Mouse (Mus musculus) right cerebral cortex, adult 18-20 months (tissue): ENCODE measurements around the gene Tubb4b.

Experiments
- DNase-seq: peaks from one replicate; pipeline ENCODE4 v3.0.0; 2022; ENCODE audit warnings: mixed read lengths

Gene Tubb4b

DNA sequence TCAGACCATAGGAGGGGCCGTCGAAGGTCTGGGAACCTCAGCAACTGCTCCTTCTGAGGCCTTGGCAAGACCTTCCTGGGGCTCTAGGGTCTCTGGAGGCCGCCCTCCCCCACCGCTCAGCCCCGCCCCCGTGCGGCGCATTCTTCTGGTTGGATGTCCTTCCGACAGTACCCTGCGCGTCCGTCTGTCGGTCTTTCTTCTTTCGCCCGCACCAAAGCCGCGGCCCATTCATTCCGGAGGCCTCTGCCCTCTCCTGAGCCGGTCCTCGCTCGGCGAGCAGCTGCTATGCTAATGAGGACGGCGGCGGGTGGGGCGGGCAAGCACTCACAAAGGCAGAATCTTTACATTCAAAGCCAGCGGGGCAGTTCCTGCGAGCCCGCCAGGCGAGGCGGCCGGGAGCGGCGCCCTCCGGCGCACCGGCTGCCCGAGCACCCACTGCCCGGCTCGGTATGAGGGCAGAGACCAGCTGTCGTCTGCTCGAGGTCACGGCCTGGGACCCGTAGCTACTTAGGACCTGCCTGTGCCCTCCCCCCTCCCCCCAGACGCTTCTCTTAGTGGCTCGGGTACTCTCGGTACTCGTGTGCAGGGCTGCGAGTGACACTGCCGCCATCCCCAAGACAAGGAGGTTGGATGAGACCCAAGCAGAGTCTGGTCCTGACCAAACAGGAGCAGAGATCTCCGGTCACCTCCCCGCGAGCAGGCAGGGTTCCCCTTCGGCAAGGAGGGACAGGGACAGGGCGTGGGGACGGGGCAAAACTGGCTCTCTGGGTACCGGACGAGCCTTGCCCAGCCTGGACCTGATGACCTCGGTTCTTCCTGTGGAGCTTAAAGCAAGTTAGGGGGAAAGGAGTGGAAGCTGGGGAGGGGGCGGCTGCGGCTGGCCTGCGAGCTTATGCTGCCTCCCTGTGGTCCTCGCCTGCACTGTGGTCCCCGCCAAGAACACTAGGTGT is 38.6 kb downstream of the Tubb4b start:
- no peak for DNase-seq

- DNase-seq: no peak
These were observed 40.0 kb downstream of the Tubb4b start for GRCm38 (mm10) chr2:25184496-25184895.

- DNase-seq: no peak
These were observed 41.2 kb downstream of the Tubb4b start for GRCm38 (mm10) chr2:25183336-25183735.

DNA sequence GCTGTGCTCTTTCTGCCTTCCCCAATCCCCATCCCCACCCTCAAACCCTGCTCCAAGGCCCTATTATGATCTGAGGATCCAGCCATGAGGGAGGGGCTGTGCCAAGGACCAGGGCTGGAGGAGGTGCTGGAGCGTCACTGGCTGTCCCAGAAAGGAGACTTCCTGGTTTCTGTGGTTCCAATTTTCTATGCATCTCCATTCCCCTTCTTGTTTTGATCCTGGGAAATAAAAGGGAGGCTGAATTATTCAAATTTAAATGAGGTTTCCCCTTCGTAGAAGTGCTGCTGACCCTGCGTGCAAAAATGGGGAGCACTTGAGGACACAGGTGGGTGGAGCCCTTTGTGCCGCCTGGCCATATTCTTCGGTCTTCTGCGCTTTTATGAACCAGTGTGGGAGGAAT is 41.8 kb downstream of the Tubb4b start:
- DNase-seq: no peak

GRCm38 (mm10) chr2:25181891-25182397 is 42.6 kb downstream of the Tubb4b start:
- DNase-seq: no peak

GRCm38 (mm10) chr2:25180973-25181890 is 43.3 kb downstream of the Tubb4b start:
- DNase-seq: no peak

DNA sequence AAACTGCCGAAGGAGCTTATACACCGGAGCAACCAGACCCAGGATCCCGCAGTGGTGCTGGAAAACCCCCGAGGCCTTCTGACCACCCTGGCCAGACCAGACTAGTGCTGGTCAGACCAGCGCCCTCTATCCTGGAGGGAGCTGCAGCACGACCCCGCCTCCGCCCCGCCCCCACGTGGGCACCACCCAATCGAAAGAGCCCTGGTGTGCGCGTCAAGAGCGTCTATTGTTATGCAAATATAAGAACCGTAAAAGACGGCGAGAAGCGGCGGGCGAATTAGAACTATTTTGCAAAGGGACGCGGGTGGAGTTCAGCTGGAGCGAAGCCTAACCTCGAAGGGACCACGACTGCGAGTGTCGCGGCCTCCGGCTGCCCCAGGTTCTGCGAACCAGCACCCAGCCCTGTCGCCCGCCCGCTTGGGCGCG is 44.0 kb downstream of the Tubb4b start, which contains the start of gene Nrarp:
Gene Nrarp (plus strand): TSS at position 281 of the 426 bp plus-strand sequence.
- peak; percentile 93 for DNase-seq

GRCm38 (mm10) chr2:25179566-25180217 is 44.8 kb downstream of the Tubb4b start:
- no peak for DNase-seq

DNA sequence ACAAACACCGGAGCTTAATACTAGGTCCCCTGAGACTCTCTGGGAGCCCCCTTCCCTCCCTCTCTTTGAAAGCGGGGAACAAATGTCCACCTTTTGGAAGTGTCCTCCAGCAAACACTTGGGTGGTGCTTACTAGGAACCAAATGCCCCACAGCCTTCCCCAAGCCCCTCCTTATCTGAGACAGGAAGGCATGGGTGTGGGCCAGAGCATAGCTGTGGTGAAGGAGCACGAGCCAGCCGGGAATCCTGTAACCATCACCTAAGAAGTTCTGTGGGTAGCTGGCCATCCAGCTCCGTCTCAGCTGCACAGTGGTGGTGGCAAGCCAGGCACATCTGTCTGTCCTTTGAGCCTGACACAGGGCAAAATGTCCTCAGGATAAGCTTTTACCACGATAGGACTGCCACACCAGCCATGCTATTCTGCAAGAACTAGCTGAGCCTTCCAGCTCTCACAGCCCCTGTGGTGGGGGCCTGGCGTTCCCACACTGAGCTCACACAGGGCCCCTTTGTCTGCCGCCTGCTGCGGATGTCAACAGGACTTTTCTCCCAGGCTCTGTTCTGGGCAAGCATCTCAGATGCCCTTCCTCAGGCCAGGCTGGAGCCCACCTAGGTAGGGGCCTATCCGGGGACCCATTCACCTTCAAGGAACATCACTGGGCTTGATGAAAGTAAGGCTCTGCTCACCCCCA is 46.1 kb downstream of the Tubb4b start:
- peak; percentile 45 for DNase-seq

DNA sequence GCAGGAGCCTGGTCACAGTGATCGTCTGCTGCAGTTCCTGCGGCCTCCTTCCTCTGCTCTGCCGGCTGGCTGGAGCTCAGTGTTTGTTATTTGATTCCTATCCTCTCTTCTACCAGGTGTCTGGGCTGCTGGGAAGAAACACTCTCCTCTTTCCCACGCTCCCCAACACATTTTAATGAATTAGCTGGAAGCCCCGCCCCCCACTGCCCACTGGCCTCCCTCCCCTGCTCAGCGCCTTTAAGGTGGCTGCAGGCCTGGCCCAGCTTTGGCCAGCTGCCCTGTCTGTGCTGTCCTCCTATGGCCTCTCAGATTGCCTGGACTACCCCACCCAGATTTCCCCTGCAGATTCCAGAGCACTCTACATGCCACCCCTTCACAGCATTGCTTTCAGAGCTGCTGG is 46.8 kb downstream of the Tubb4b start:
- DNase-seq: no peak

- DNase-seq: no peak
These were observed 47.4 kb downstream of the Tubb4b start for GRCm38 (mm10) chr2:25177076-25177475.

GRCm38 (mm10) chr2:25176573-25176972 is 47.9 kb downstream of the Tubb4b start:
- no peak for DNase-seq

DNA sequence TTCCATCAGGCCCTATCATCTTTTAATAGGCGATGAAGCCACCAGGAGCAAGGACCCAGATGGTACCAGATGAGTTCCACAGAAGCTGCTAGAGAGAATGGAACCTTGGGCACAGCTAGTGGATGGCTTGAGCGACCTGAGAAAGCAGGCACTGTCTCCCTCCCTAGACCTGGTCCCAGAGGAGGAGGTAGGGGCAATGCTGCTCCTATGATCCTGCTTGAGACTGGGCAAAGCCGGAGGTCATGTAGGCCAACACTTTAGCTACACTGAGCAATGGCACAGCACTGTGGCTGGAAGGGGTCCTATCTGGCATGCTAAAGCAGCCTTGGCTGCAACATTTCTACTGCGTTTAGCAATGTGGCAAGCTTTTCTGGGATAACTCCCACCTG is 48.8 kb downstream of the Tubb4b start:
- DNase-seq: no peak

DNA sequence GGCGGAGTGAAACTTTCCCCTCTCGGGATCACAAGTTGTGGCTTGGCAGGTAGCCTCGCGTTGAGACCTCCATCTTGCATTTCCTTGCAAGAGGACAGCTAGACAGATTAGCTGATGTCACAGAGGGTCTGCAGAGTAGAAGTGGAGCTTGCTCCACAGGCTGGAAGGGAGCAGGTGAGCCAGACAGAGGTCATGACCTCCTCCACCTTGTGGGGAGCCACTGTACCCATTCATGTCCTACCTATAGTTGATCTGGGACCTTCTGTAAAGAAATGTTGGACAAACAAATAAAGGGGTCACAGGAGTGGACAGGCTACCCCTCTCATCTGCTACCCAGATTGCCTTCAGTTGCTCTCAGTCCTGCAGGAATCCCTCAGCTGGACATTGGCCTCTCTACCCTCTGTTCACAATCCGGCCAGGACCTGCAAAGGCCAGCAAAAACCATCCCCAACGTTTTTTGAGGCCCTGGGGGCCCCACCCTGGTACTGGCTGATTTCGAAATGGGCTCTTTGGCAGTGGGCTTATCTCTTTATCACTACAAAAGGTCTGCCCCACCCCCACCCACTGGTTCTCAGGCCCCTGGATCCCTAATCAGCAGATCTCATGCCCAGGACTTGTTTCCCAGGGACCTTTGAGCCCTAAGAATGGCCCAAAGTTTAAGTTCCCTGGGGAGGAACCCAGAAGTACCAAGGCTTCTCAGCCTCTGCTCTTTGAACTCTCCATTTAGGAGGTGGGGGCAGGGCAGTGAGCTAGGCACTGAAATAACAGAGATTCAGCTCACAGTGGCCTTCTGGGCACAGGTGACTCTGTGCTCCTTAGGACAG is 49.4 kb downstream of the Tubb4b start:
- DNase-seq: no peak

GRCm38 (mm10) chr2:25173821-25174220 is 50.7 kb downstream of the Tubb4b start:
- DNase-seq: no peak

DNA sequence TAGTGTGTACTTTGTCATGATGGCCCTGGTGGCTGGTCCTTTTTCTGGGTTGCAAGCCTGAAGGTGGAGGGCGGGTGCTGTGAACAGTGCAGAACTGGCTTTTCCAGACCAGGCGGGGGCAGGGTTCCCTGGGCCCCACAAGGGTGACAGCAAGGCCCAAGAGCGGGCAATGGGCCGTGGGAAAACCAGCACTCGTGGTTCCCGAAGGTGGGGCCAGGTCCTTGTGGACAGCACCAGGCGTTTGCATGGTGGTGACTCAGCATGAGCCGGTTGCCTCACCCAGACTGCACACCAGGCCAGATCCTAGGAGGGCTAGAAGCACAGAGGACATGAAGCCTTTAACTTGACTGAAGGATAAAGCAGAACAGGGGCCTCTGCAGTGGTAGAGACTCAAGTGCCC is 51.9 kb downstream of the Tubb4b start:
- DNase-seq: no peak
